Mouse (Mus musculus) induced T-regulatory cell, adult 2 months (primary cell): Measurements from ENCODE around the gene Zdhhc24.
"Not testable (repeated sequence)": the region's sequence is repeated elsewhere in the genome, so short reads cannot be mapped to it uniquely, and the experiment has no call there.

Experiments used
- DNase-seq: peaks from one replicate; pipeline ENCODE4 v3.0.0-alpha.2; 2012; ENCODE audit warnings: low read depth

Gene Zdhhc24

GRCm38 (mm10) chr19:4878405-4879323 lies at the start of gene Zdhhc24:
Gene Zdhhc24 (plus strand): TSS chr19:4878668.
- DNase-seq, result peak; percentile 97

DNA sequence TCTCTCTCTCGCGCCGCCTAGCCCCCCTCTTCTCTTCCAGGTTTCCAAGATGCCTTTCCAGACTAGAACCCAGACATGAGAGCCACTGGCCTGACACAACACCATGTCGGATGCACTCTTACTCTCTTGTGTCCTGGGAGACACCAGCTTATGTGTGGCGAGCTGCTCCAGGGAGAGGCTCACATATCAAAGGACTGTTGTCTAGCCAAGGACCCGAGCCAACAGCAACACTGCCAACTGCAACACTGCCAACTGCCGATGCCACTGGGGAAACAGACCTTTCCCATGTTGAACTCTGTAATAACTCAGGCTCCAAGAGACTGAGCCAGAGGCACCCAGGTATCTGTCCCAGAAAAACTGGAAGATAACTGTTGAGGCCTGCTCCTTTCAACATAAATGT lies 49.3 kb upstream of the Zdhhc24 start:
- no peak for DNase-seq

DNA sequence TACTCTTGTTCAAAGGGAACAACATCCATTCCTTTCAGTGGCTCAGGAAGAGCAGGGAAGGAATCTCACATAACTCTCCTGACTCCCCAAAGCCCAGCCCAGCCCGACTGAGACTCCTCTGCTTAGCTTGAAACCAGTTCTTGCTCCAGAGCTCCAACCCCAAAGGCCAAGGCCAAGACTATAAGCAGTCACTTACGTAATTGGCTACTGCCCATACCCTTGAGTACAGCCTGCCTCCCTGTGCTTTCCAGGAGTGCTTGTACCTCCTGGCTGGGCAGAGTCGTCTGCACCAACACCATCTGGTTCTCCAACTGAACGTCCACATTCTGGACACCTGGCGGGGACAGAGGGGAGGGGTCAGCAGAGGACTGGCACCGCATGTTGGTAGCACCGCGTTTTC lies 44.5 kb upstream of the Zdhhc24 start:
- no peak for DNase-seq

GRCm38 (mm10) chr19:4836096-4836495 lies 42.4 kb upstream of the Zdhhc24 start:
- no peak for DNase-seq

DNA sequence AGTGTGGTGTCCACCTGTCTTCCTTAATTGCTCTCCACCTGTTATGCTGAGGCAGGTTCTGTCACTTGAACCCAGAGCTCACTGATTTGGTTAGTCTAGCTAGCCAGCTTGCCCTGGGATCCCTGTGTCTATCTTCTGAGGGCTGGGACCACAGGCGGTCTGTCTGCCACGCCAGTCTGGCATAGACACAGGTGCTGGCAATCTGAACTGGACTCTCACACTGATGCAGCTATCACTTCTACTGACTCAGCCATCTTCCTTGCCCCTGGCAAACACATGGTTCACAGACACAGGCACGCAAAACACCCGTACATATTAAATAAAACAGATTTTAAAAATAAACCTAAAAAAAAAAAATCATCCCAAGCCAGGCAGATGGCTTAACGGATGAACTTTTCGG lies 41.4 kb upstream of the Zdhhc24 start:
- DNase-seq, result no peak

- no peak for DNase-seq
Measured at GRCm38 (mm10) chr19:4838526-4839140, 39.8 kb upstream of the Zdhhc24 start.

DNA sequence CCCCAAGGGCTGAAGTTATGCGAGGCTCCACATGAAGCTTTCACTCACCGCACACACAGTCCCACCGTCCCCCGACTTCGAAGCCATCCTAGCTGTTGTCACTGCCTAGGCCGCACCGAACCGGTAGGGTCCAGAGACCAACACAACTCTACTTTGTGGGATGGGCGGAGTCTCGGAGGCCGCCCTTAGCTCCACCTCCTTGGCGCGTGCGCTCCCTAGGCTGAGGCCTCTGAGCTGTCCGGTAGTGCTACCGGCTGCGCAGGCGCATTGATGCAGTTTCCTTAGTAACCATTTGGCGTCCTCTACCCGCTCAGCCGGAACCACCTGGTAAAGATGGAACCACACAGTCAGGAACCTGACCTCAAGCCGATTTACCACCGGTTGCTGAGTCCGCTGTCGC lies 39.3 kb upstream of the Zdhhc24 start, which contains the start of the genes Ccs and Ccdc87:
Gene Ccs, minus strand, starts transcription at position 184 of the 400 bp plus-strand sequence.
Gene Ccdc87, plus strand, starts transcription at position 218 of the 400 bp plus-strand sequence.
- peak; percentile 99 for DNase-seq

GRCm38 (mm10) chr19:4840848-4841247 lies 37.6 kb upstream of the Zdhhc24 start:
- no peak for DNase-seq

- peak; percentile 70 for DNase-seq
Measured at GRCm38 (mm10) chr19:4842611-4843010, 35.9 kb upstream of the Zdhhc24 start.

DNA sequence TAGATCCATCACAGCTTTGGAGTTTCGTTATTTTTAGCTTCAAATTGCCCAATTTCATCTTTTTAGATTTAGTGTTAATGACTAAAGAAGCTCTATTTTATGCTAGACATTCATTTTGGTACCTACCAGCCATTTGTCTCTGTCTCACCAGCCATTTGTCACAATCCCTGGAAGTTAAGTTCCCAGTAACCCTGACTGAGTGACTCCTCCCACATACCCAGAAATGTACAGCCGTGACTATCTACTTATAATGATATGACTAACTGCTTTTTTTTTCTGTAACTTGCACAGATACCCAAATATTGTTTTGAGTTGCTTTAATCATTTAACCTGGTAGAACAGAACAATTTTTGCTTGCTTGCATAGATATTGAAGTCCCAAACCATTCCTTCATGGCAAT lies 32.6 kb upstream of the Zdhhc24 start:
- DNase-seq, result peak; percentile 17

GRCm38 (mm10) chr19:4847490-4847889 lies 31.0 kb upstream of the Zdhhc24 start:
- DNase-seq, result peak; percentile 75

DNA sequence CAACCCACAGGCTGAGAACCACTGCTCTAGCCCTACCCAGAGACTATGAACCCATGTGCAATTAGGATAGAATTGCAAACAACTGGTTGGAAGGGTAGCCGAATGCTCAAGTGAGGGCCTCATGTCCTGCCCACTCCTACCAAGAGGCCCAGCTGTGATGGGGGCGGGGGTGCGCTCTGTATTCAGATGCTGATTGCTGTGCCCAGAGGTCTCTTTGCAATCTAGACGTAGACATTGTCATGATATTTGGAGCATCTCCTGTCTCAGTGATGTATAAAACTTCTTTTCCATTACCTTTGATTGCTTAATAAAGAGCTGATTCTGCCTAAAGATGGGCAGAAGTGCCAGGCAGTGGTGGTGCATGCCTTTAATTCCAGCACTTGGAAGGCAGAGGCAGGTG lies 28.7 kb upstream of the Zdhhc24 start:
- no peak for DNase-seq

GRCm38 (mm10) chr19:4850281-4850680 lies 28.2 kb upstream of the Zdhhc24 start:
- no peak for DNase-seq

GRCm38 (mm10) chr19:4854552-4855469 lies 23.7 kb upstream of the Zdhhc24 start, which contains the start of gene Ctsf:
Gene Ctsf (plus strand): TSS chr19:4855130.
- peak; percentile 42 for DNase-seq

- DNase-seq, result no peak
Measured at GRCm38 (mm10) chr19:4855470-4855820, 23.0 kb upstream of the Zdhhc24 start.

- DNase-seq, result no peak
Measured at GRCm38 (mm10) chr19:4855951-4856350, 22.5 kb upstream of the Zdhhc24 start.

DNA sequence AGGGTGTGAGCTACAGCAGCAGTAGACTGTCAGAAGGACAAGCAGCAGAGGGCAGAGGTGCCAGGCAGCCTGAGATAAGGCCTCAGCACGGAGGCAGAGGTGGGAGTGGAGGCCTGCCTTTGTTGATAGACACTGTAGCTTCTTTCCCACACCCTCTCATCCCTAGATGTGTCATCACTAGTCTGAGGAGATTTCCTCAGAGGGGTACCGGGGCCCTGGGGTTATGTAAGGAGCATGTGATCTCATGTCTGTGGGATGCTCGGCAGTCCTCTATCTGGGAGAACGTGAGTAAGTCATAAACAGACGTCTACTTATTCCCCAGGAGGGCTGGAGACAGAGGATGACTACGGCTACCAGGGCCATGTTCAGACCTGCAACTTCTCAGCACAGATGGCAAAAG lies 19.4 kb upstream of the Zdhhc24 start:
- DNase-seq, result no peak

DNA sequence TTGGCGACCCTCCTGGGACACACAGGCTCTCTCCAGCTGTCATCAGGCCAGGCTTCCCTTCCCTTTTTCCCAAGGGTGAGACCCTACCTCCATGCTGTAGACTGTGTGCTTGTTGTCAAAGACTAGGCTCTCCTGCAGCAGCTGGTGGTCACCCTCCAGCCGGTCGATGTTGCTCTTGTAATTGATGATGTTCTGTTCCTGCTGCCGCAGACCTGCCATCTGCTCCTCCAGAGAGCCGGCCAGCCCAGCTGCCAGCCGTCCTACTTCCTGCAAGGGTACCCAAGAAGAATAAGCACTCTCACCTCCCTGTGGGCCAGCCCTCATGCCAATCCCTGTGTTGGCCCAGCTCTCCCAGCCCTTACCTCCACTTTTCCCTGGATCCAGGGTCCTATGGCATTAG lies 15.4 kb upstream of the Zdhhc24 start:
- no peak for DNase-seq

DNA sequence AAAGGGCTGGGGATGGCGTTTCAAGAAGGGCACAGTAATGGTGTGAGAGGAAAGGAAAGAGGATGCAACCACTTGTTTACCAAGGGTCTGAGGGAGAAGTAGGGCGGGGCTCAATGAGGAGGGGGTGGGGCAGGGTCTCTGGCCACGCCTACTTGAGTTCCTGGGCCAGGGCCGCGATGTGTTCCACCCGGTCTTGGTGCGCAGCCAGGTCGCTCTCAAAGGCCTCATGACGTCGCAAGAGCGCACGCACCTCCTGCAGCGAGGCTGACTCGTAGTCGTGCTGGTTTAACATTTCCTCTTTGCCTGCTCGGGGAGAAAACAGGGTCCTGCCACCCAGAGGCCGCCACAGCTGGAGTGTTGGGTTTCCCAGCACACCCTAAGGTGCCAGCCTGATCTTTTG lies 13.3 kb upstream of the Zdhhc24 start:
- DNase-seq, result peak; percentile 62

DNA sequence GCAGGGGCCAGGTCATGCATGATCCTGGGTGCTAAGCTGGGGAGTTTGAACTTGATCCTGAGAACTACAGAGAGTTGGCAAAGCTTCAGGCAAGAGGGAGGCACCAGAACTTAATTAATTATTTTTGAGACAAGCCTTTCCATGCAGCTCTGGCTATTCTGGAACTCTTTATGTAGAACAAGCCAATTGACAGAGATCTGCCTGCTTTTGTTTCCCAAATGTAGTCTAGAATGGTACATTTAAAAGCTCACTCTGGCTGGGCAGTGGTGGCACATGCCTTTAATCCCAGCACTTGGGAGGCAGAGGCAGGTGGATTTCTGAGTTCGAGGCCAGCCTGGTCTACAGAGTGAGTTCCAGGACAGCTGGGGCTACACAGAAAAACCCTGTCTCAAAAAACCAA lies 3.9 kb upstream of the Zdhhc24 start:
- DNase-seq, result not testable (repeated sequence)

DNA sequence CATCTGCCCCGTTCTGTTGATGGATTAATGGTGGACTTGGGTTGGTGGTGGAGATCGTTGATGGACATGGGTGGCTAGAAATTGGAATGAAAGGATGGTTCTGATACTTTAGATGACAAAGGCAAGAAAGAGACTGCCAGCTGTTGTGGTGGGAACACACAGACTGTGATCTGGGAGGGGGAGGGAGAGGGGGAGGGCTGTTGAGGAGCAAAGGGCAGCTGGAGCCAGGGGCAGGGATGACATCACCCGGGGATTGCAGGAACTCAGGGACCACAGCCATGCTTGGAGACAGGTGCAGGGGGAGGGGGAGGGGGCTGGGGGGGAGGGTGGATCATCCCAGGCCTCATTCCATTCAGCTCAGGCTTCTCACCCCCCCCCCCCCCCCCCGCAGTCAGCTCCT lies 2.2 kb upstream of the Zdhhc24 start:
- no peak for DNase-seq

DNA sequence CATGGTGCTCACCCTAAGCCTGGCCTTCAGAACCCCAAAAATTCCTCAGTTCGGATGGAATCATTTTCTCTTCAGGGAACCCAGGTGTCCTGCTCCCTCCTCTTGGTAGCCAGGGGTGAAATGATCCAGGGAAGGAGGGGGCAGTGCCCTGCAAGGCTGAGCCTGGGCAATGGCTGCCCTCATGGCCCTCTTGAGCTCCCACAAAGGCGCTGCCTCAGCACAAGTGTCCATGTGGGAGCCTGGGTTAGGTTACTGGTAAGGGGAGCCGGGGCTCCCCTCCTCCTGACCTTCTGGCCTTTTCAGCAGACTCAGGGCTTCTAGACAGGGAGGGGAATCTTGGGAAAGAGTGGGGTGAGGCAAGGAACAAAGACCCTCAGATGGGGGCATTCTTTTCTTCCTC lies 1.7 kb upstream of the Zdhhc24 start:
- DNase-seq, result no peak
